Mouse (Mus musculus) liver, embryonic 14.5 days (tissue): ENCODE measurements around the gene Hpgds. TPM values are rescaled to one million over a fixed set of nuclear protein-coding genes. Genes with fewer than 3 reads are reported as not detected.

Source experiments
- ATAC-seq: fragments of 200-750 bp; cut with Nextera tagmentation; 2 replicates; pipeline ENCODE4 v1.8.0; 2017; ENCODE audit warnings: moderate number of reproducible peaks, mild to moderate bottlenecking, moderate library complexity; ENCODE audit not compliant: insufficient read depth
- DNase-seq, 3 experiments: peaks; one replicate each; pipeline ENCODE4 v3.0.0-alpha.2; 2012 to 2013; ENCODE audit warnings: low read depth in 3 of 3, low spot score in 3 of 3
- H3K27ac ChIP-seq: fragments of 300-500 bp; sonication (generic); 2 replicates; pipeline ENCODE4 v1.5.1; 2014; ENCODE audit warnings: moderate library complexity, mild to moderate bottlenecking, control low read depth, inconsistent platforms
- H3K27me3 ChIP-seq: fragments of 300-500 bp; sonication (generic); 2 replicates; pipeline ENCODE4 v1.6.1; 2014; ENCODE audit warnings: mild to moderate bottlenecking, low read length, moderate library complexity; ENCODE audit not compliant: control insufficient read depth, insufficient read depth
- H3K36me3 ChIP-seq: fragments of 300-500 bp; sonication (generic); replicated peaks from 2 replicates; pipeline ENCODE4 v1.6.1; 2014; ENCODE audit warnings: low read depth; ENCODE audit not compliant: control insufficient read depth, insufficient read depth
- H3K4me1 ChIP-seq, 2 experiments: fragments of 200-500 bp in 1 of 2; fragments of 300-500 bp in 1 of 2; sonication (generic) in 1 of 2; replicated peaks; 2 replicates each; pipeline ENCODE4 v1.6.1; 2012 to 2014; ENCODE audit warnings: antibody characterized with exemption in 1 of 2, inconsistent platforms in 1 of 2, low read length in 1 of 2; ENCODE audit not compliant: control insufficient read depth in 2 of 2, insufficient read depth in 2 of 2
- H3K4me2 ChIP-seq: fragments of 300-500 bp; sonication (generic); 2 replicates; pipeline ENCODE4 v1.6.1; 2014; ENCODE audit warnings: low read depth, mild to moderate bottlenecking, control low read depth, moderate library complexity
- H3K4me3 ChIP-seq, 2 experiments: fragments of 200-500 bp in 1 of 2; fragments of 300-500 bp in 1 of 2; sonication (generic) in 1 of 2; 2 replicates each; pipeline ENCODE4 v1.5.1; 2012 to 2014; ENCODE audit warnings: low read depth in 2 of 2, low read length in 2 of 2, mild to moderate bottlenecking in 2 of 2, control low read depth in 1 of 2, inconsistent platforms in 1 of 2, moderate library complexity in 1 of 2; ENCODE audit not compliant: insufficient read depth in 1 of 2
- H3K9ac ChIP-seq: fragments of 300-500 bp; sonication (generic); replicated peaks from 2 replicates; pipeline ENCODE4 v1.6.1; 2014; ENCODE audit warnings: mild to moderate bottlenecking, control low read depth, moderate library complexity
- H3K9me3 ChIP-seq: fragments of 300-500 bp; sonication (generic); 2 replicates; pipeline ENCODE4 v1.6.1; 2016; ENCODE audit warnings: low read length, mixed read lengths; ENCODE audit not compliant: control insufficient read depth
- CTCF ChIP-seq: IDR thresholded peaks from 2 replicates; pipeline ENCODE4 v1.5.1; 2016; ENCODE audit warnings: antibody characterized with exemption, low read depth, control low read depth
- EP300 ChIP-seq: IDR thresholded peaks from 2 replicates; pipeline ENCODE4 v1.6.1; 2016; ENCODE audit warnings: antibody characterized with exemption, low read depth
- WGBS: fragments of 180-500 bp; shearing (Covaris S2); extraction: QIAGEN DNeasy Blood & Tissue Kit; methylation state at CpG from one replicate; pipeline ENCODE4 v1.1.7; 2014; ENCODE audit not compliant: insufficient replicate concordance; 5-methylcytosine and 5-hydroxymethylcytosine counted together
- polyA plus RNA-seq, 2 experiments: library from polyadenylated mRNA; depleted of rRNA in 1 of 2; stranded (reverse) in 1 of 2; unstranded in 1 of 2; fragments of >200 nt; fragmentation: Nextera tagmentation in 1 of 2; extraction: Ambion mirVana in 1 of 2; gene quantifications; 2 replicates each; pipeline versions ENCODE4 v1.2.1 to v1.2.3; 2012 to 2014

Hpgds gene
- polyA plus RNA-seq (2012; rRNA removed) (0.76 and 1.7 TPM in 2 replicates), polyA plus RNA-seq (2014; fragmentation: Nextera tagmentation; extraction: Ambion mirVana) (2.0 and 4.1 TPM in 2 replicates)

- Histone ChIP-seq H3K36me3 (no peaks in the 10 kb centered on the region), H3K27ac (no peak within 1 kb of the TSS), H3K4me2 (no peak within 1 kb of the TSS), H3K9ac (no peak within 1 kb of the TSS), H3K4me3 (no peak within 1 kb of the TSS), H3K4me1 (no peaks in the 10 kb centered on the region), H3K27me3 (no peaks in the 10 kb centered on the region), H3K9me3 (no peaks in the 10 kb centered on the region)
- ATAC-seq (no peak), DNase-seq (peak in 1 of 3 experiments; percentile 7)
- 15% methylated on average over 16 of the region's 16 CpGs for WGBS
- TF ChIP-seq EP300: no peak
- no peak for TF ChIP-seq CTCF
Observed at GRCm38 (mm10) chr6:65144621-65145205, at the start of gene Hpgds. Gene Hpgds (minus strand): TSS chr6:65144908.

DNA sequence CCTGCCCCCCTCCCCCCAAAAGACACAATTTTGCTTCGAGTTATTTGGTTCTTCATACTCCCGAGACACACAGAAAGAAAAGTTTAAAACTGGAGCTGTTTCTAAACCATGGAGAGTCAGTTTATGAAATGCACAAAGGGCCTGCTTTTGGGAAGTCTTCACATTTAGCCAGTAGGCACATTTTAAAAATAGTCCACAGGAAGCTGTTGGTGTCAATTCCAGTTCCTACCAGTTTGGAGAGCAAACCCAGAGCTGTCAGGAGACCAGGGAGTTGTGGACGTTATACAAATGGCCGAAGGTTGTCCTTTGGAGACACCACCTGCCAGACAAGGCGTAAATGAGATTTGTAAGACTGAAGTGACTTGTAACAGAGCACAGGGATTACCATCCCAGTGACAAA is 20.3 kb upstream of the Hpgds start:
- Histone ChIP-seq H3K27me3 (no peaks in the 10 kb centered on the region), H3K4me2 (no peak overlapping the region), H3K9me3 (no peaks in the 10 kb centered on the region), H3K27ac (no peak overlapping the region), H3K36me3 (no peaks in the 10 kb centered on the region), H3K4me3 (no peak overlapping the region), H3K9ac (no peak overlapping the region), H3K4me1 (no peaks in the 10 kb centered on the region)
- 20% methylated on average over 5 of the region's 5 CpGs for WGBS
- TF ChIP-seq EP300 (no peak), CTCF (no peak)
- ATAC-seq (no peak), DNase-seq (no peak)

GRCm38 (mm10) chr6:65164137-65164536 is 19.4 kb upstream of the Hpgds start:
- ATAC-seq (no peak), DNase-seq (no peak)
- 27% methylated on average over 6 of the region's 6 CpGs for WGBS
- Histone ChIP-seq H3K4me1 (no peaks in the 10 kb centered on the region), H3K9ac (no peak overlapping the region), H3K9me3 (no peaks in the 10 kb centered on the region), H3K27me3 (no peaks in the 10 kb centered on the region), H3K27ac (no peak overlapping the region), H3K4me3 (no peak overlapping the region), H3K36me3 (no peaks in the 10 kb centered on the region), H3K4me2 (no peak overlapping the region)
- TF ChIP-seq CTCF: no peak
- TF ChIP-seq EP300: no peak

- 52% methylated on average over 4 of the region's 4 CpGs for whole genome bisulfite sequencing
- no peak for DNase-seq
- Histone ChIP-seq H3K27me3 (no peaks in the 10 kb centered on the region), H3K4me3 (no peak overlapping the region), H3K4me1 (no peaks in the 10 kb centered on the region), H3K9ac (no peak overlapping the region), H3K27ac (no peak overlapping the region), H3K4me2 (no peak overlapping the region), H3K9me3 (no peaks in the 10 kb centered on the region), H3K36me3 (no peaks in the 10 kb centered on the region)
- TF ChIP-seq EP300 (no peak), CTCF (no peak)
- ATAC-seq: no peak
Observed at GRCm38 (mm10) chr6:65159381-65159942, 14.8 kb upstream of the Hpgds start.

DNA sequence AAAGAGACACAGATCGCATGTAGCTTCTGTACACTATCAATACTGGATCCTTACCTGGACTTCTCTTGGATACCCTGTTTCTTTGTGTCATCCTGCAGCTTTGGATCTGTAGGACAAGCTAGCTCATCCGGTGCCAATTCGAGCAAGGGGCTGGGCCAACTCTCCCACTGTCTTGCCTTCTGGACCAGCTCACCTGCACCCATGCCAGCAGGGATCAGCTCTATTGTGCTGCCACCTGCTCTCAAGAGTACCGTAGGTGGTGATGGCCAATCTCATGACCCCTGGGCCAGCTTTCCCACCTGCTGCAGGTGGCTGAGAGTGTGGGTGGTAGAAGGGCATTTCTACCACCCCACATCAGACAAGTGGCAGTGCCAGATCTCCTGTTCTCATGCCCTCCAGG is 12.3 kb upstream of the Hpgds start:
- ATAC-seq (no peak), DNase-seq (no peak)
- Histone ChIP-seq H3K36me3 (no peaks in the 10 kb centered on the region), H3K4me1 (no peaks in the 10 kb centered on the region), H3K27me3 (no peaks in the 10 kb centered on the region), H3K9me3 (no peaks in the 10 kb centered on the region), H3K4me3 (no peak overlapping the region), H3K9ac (no peak overlapping the region), H3K4me2 (no peak overlapping the region), H3K27ac (no peak overlapping the region)
- 68% methylated on average over 4 of the region's 4 CpGs for WGBS
- TF ChIP-seq EP300: no peak
- no peak for TF ChIP-seq CTCF
